Mouse (Mus musculus) bone marrow, adult 2 months (tissue): ENCODE data around the gene Hipk1.

Experiments used
- CTCF ChIP-seq: fragments of 200-500 bp; IDR thresholded peaks from 2 replicates; pipeline ENCODE4 v1.5.1; 2011; ENCODE audit warnings: low read length, control low read depth; ENCODE audit not compliant: control insufficient read depth, insufficient read depth
- POLR2A ChIP-seq: fragments of 200-500 bp; IDR thresholded peaks from 2 replicates; pipeline ENCODE4 v1.6.1; 2011; ENCODE audit warnings: low read depth, mild to moderate bottlenecking, control low read depth, low read length, borderline replicate concordance; ENCODE audit not compliant: control insufficient read depth

GRCm38 (mm10) chr3:103766789-103767188, 24.6 kb downstream of the Hipk1 start:
- TF ChIP-seq POLR2A (no peak), CTCF (no peak)
